Mouse (Mus musculus) lung, embryonic 14.5 days (tissue): Measurements from ENCODE around the gene Chga. TPM values are rescaled to one million over a fixed set of nuclear protein-coding genes. Genes with fewer than 3 reads are reported as not detected.

Experiments used
- ATAC-seq: fragments of 200-750 bp; cut with Nextera tagmentation; 2 replicates; pipeline ENCODE4 v1.8.0; 2017; ENCODE audit warnings: mild to moderate bottlenecking, moderate TSS enrichment, moderate library complexity; ENCODE audit not compliant: insufficient read depth
- DNase-seq: peaks from one replicate; pipeline ENCODE4 v3.0.0-alpha.2; 2015
- H3K27ac ChIP-seq: fragments of 300-500 bp; sonication (generic); 2 replicates; pipeline ENCODE4 v1.5.1; 2014; ENCODE audit warnings: low read depth, mild to moderate bottlenecking, moderate library complexity
- H3K27me3 ChIP-seq: fragments of 300-500 bp; sonication (generic); 2 replicates; pipeline ENCODE4 v1.6.1; 2014; ENCODE audit warnings: low read length, control low read depth; ENCODE audit not compliant: insufficient read depth
- H3K36me3 ChIP-seq: fragments of 300-500 bp; sonication (generic); 2 replicates; pipeline ENCODE4 v1.6.1; 2014; ENCODE audit warnings: control low read depth; ENCODE audit not compliant: insufficient read depth
- H3K4me1 ChIP-seq: fragments of 300-500 bp; sonication (generic); 2 replicates; pipeline ENCODE4 v1.6.1; 2014; ENCODE audit warnings: antibody characterized with exemption, control low read depth; ENCODE audit not compliant: insufficient read depth
- H3K4me2 ChIP-seq: fragments of 300-500 bp; sonication (generic); 2 replicates; pipeline ENCODE4 v1.6.1; 2014; ENCODE audit warnings: mild to moderate bottlenecking
- H3K4me3 ChIP-seq: fragments of 300-500 bp; sonication (generic); 2 replicates; pipeline ENCODE4 v1.5.1; 2014; ENCODE audit warnings: low read depth, low read length
- H3K9ac ChIP-seq: fragments of 300-500 bp; sonication (generic); 2 replicates; pipeline ENCODE4 v1.6.1; 2014
- H3K9me3 ChIP-seq: fragments of 300-500 bp; sonication (generic); 2 replicates; pipeline ENCODE4 v1.6.1; 2016; ENCODE audit warnings: low read depth, low read length, control low read depth
- CTCF ChIP-seq: IDR thresholded peaks from 2 replicates; pipeline ENCODE4 v1.5.1; 2016; ENCODE audit warnings: antibody characterized with exemption, low read depth
- WGBS: fragments of 180-500 bp; shearing (Covaris S2); extraction: QIAGEN DNeasy Blood & Tissue Kit; methylation state at CpG from one replicate; pipeline ENCODE4 v1.1.7; 2014; 5-methylcytosine and 5-hydroxymethylcytosine counted together
- polyA plus RNA-seq: library from polyadenylated mRNA; unstranded; fragments of >200 nt; fragmentation: Nextera tagmentation; extraction: Ambion mirVana; gene quantifications from 2 replicates; pipeline ENCODE4 v1.2.1, GENCODE M21; 2014

Chga gene
- polyA plus RNA-seq, 1 experiment from 2014 or later: 0.43 TPM

DNA sequence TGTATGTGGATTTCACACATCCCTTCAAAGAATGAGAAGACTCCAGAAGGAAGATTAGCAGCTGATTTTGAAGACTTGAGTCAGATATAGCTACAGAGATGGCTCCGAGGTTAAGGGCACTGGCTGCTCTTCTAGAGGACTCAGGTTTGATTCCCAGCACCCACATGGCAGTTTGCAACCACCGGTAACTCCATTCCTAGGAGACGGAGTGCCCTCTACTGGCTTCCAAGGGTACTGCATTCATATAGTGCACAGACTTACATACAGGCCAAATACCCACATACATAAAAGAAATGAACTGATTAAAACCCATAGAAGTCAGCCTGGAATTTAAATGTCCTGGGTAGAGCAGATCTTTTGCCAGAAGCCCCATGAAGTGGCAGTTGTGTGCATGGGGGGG is 43.8 kb downstream of the Chga start:
- Histone ChIP-seq H3K4me2 (no peak overlapping the region), H3K9ac (no peak overlapping the region), H3K4me1 (0 out of 2 replicates have a peak, but pooled peaks cover 4% of the 10 kb centered on the region), H3K4me3 (no peak overlapping the region), H3K9me3 (no peaks in the 10 kb centered on the region), H3K27me3 (no peaks in the 10 kb centered on the region), H3K27ac (no peak overlapping the region), H3K36me3 (no peaks in the 10 kb centered on the region)
- ATAC-seq: no peak
- DNase-seq: no peak
- TF ChIP-seq CTCF: peak; percentile 29
- 98% methylated on average over 3 of the region's 3 CpGs for WGBS

DNA sequence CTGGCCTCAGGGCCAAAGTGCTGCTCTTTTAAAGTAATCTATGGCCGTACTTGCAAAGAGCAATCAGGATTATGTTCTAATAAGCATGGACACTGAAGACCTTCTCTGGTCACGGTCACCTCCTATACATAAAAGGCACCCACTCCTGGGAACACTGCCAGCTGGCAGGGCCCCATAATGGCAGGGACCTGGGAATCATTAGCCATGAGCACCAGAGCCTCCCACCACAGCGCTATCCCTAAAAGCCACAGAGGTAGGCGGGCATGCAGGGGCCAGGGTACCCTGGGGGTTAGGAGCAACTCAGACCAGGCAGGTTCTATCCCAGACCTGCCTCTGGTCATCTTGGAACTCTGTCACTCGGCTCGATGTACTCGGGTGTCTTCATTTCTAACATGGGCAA is 45.0 kb downstream of the Chga start:
- Histone ChIP-seq H3K36me3 (no peaks in the 10 kb centered on the region), H3K9me3 (no peaks in the 10 kb centered on the region), H3K27ac (no peak overlapping the region), H3K9ac (no peak overlapping the region), H3K27me3 (no peaks in the 10 kb centered on the region), H3K4me3 (no peak overlapping the region), H3K4me1 (0 out of 2 replicates have a peak, but pooled peaks cover 4% of the 10 kb centered on the region), H3K4me2 (no peak overlapping the region)
- no peak for TF ChIP-seq CTCF
- WGBS: 72% methylated on average over 7 of the region's 7 CpGs
- ATAC-seq (no peak), DNase-seq (peak; percentile 17)

DNA sequence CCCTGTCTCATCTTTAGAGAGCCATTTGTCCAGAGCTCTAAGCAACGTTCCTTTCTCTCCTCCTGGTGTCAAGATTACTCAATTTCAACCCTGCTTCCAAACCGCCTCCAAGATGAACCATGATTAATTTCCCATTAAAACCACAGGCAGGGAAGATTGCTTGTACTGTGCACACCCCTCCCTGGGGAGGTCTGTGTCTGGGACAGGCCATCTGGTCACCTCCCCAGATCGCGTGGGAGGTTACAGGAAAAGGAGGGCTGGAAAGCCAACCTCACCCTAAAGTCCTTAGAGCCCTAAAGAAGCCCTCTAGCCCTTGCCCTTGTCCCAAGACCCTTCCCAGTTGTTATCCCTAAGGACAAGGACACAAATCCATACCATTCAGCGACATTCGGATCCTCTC is 45.6 kb downstream of the Chga start:
- 0 out of 2 replicates have a peak, but pooled peaks cover 4% of the 10 kb centered on the region for H3K4me1 ChIP-seq
- H3K27ac ChIP-seq: no peak overlapping the region
- no peaks in the 10 kb centered on the region for H3K27me3 ChIP-seq
- no peaks in the 10 kb centered on the region for H3K36me3 ChIP-seq
- 74% methylated on average over 6 of the region's 6 CpGs for WGBS
- no peak overlapping the region for H3K4me2 ChIP-seq
- no peak overlapping the region for H3K4me3 ChIP-seq
- ATAC-seq (no peak), DNase-seq (no peak)
- no peak overlapping the region for H3K9ac ChIP-seq
- H3K9me3 ChIP-seq: no peaks in the 10 kb centered on the region
- TF ChIP-seq CTCF: no peak

DNA sequence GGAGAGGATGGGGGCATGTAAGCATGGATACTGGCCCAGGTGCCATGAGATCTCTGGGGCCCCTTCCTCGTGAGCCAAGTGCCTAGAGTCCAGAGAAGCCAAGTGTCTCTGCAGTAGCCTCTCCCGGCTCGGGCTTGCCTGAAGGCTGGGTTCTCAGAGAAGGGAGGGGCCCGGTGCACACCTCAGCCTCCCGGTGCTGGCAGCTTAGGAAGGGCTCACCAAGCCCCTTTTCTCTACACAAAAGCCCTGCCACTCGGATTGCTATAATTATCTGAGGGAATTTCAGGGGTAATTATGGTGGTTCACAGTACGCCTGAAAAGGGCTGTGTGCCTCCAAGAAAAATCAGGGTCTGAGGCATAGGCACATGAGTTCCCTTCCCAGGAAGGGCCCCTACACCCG is 47.1 kb downstream of the Chga start:
- DNase-seq (no peak), ATAC-seq (no peak)
- Histone ChIP-seq H3K36me3 (no peaks in the 10 kb centered on the region), H3K27ac (no peak overlapping the region), H3K4me3 (no peak overlapping the region), H3K4me1 (0 out of 2 replicates have a peak, but pooled peaks cover 4% of the 10 kb centered on the region), H3K9ac (no peak overlapping the region), H3K27me3 (no peaks in the 10 kb centered on the region), H3K9me3 (no peaks in the 10 kb centered on the region), H3K4me2 (no peak overlapping the region)
- TF ChIP-seq CTCF: no peak
- WGBS: 44% methylated on average over 8 of the region's 8 CpGs

DNA sequence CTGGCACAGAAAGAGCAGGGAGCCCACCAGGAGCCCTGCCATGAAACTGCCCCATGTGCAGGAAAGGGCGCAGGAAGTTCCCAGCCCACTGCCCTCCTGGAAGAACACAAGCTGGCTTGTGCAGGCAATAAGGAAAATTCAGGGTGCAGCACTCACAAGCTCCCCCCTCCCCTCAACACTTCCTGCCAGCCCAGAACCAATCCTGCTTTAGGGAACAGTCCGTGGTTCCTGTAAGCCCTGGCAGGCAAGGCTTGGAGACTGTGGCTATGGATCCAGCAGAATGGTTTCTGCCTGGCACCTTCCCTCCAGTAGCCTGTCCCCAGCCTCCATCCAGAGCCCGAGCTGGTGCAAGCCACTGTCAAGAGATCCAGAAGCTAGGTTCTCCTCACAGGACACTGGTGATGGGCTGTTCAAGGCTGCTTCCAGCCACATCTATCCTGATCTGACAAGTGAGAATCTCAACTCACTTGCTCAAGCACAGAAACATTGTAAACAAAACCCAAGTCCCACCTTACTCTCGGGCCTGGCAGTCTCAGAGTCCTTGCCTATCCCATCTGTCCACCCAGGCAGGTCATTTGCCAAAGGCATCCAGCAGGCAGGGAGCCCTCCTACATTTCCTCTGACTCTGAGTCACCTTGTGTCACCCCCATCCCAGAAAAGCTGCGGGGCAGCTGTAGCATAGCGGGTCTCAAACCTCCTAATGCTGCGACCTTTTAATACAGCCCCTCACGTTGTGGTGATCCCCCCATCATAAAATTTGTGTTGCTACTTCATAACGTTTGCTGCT is 47.7 kb downstream of the Chga start:
- Histone ChIP-seq H3K4me3 (no peak overlapping the region), H3K36me3 (no peaks in the 10 kb centered on the region), H3K4me2 (no peak overlapping the region), H3K27me3 (no peaks in the 10 kb centered on the region), H3K4me1 (0 out of 2 replicates have a peak, but pooled peaks cover 4% of the 10 kb centered on the region), H3K9ac (no peak overlapping the region), H3K27ac (no peak overlapping the region), H3K9me3 (no peaks in the 10 kb centered on the region)
- ATAC-seq: no peak
- WGBS: 71% methylated on average over 9 of the region's 9 CpGs
- TF ChIP-seq CTCF: no peak
- DNase-seq: no peak

DNA sequence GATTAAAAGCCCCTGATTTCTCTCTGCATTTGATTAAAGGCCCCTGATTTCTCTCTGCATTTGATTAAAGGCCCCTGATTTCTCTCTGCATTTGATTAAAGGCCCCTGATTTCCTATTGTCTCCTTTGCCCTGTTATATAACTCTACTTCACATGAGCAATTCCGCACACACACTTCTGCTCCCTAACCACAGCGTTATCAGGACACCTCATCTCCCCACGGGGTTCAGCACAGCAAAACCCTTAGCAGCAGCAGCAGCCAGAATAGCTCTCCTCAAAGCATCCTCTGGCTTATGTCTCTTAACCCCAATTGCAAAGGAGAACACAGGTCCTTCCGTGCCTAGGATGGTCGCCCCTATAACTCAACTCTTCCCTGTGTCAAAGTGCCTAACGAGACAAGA is 50.8 kb downstream of the Chga start:
- Histone ChIP-seq H3K4me1 (no peaks in the 10 kb centered on the region), H3K36me3 (no peaks in the 10 kb centered on the region), H3K4me2 (no peak overlapping the region), H3K9me3 (no peaks in the 10 kb centered on the region), H3K27ac (no peak overlapping the region), H3K9ac (no peak overlapping the region), H3K27me3 (no peaks in the 10 kb centered on the region), H3K4me3 (no peak overlapping the region)
- 82% methylated on average over 6 of the region's 6 CpGs for WGBS
- no peak for TF ChIP-seq CTCF
- DNase-seq: no peak
- ATAC-seq: no peak

DNA sequence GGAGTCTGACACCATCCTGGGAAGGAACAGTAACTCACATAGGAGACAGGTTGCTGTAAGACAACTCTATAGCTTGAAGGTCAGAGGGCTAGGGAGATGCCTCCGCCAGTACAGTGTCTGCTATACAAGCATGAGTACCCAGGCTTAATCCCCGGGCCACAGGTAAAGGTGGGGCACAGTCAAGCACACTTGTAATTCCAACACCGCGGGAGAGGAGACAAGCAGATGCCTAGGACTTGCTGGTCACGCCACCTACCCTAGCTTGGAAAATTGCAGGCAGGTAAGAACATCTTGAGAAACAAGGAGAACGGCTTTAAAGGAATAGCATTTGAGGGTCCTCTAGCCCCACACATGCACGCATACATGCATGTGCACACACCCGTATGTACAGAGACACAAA is 52.3 kb downstream of the Chga start:
- H3K4me2 ChIP-seq: no peak overlapping the region
- whole genome bisulfite sequencing: 77% methylated on average over 8 of the region's 8 CpGs
- H3K27me3 ChIP-seq: no peaks in the 10 kb centered on the region
- no peak overlapping the region for H3K9ac ChIP-seq
- no peaks in the 10 kb centered on the region for H3K36me3 ChIP-seq
- H3K9me3 ChIP-seq: no peaks in the 10 kb centered on the region
- no peak overlapping the region for H3K4me3 ChIP-seq
- ATAC-seq (no peak), DNase-seq (no peak)
- TF ChIP-seq CTCF: no peak
- no peak overlapping the region for H3K27ac ChIP-seq
- H3K4me1 ChIP-seq: no peaks in the 10 kb centered on the region
